Mouse (Mus musculus) T-helper 1 cell (primary cell): ENCODE measurements at regions not wholly inside any gene's neighbourhood (a gene's known extent, or its start where the extent isn't known, plus 50 kb on each side); places are given as distances from the start of the nearest gene placed in this dataset.

Source experiments
- in situ Hi-C: fragments of 300-600 bp; cut with MboI, MseI; formaldehyde crosslinking; loops from one replicate; pipeline ENCODE4 v1.15.1; 2025; ENCODE audit warnings: high pct_unique_total_duplicates

GRCm38 (mm10) chr4:148723208-148723607, 80.1 kb downstream of the Gm572 start:
- in situ Hi-C loops, result no loop called here

- in situ Hi-C loops, result no loop called here
These were observed 80.1 kb upstream of the Casz1 start for GRCm38 (mm10) chr4:148723934-148724719.

GRCm38 (mm10) chr4:148728800-148729199, 75.4 kb upstream of the Casz1 start:
- in situ Hi-C loops, result no loop called here

DNA sequence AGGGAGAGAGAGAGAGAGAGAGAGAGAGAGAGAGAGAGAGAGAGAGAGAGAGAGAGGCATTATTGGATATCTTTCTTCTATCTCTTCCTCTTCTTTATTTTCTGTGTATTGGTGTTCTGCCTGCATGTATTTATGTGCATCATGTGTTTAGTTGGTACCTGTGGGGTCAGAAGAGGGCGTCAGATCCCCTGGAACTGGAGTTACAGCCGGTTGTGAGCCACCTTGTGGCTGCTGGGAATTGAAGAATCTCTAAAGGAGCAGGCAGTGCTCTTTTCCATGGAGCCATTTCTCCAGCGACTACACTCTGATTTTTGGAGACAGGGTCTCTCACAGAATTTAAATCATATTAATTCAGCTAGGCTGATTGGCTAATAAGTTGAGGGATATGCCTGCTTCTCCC, 72.6 kb upstream of the Casz1 start:
- in situ Hi-C loops, result no loop called here

- in situ Hi-C loops, result no loop called here
These were observed 70.2 kb upstream of the Casz1 start for GRCm38 (mm10) chr4:148734061-148734460.

DNA sequence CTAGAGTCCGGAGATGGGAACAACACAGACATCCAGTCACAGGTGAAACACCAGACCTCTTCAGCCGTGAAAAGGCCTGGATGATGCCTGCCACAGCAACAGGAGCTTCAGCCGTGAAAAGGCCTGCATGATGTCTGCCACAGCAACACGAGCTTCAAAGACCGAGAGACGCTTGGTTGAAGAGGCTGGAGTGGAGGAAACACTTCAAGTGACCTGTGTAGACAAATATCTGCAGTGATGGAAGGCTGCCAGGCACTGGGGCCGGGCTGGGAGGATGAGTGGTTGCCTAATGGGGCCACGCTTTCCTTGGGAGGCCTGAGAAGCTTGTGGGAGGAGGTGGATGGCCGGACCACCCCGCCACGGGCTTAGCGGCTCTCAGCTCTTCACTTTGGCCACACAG, 69.7 kb upstream of the Casz1 start:
- in situ Hi-C loops, result no loop called here

DNA sequence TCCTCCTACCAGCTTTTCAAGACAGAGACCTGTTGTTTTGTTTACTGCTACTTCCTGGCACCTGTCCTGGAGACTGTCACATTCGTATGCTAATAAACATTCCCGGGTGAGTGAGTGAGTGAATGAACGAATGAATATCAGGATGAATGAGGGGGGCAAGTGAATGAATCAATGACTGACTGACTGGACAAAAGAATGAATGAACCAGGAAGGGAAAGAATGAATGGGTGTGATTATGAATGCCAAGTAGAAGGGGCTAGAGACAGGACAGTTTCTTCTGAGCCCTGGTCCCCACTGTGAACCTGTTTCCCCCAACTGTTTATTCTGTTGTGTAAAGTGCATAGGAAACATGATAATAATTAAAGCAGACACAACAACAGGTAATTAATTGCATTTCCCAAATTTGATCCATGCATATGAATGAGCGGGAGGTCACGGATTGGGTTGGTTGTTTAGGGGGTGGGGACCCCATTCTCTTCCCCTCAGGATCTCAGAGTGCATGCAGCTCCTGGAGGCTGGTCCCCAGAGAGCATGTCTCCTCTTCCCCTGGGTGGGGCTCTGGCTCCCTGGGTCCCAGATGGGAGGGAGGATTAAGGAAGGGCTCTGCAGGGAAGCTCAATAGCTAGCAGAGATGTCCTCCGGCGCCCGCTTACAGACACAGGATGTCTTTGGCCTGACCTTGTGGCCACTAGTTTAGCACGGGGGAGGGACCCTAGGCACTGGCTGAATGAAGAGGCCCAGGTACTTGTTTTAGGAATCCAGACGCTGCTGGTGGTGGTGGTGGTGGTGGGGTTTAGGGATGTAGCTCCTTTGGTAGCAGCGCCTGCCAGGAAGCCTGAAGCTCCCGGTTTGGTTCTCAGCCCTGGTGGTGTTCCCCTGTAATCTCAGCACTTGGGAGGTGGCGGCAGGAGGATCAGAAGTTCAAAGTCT, 65.4 kb upstream of the Casz1 start:
- in situ Hi-C loops, result no loop called here

DNA sequence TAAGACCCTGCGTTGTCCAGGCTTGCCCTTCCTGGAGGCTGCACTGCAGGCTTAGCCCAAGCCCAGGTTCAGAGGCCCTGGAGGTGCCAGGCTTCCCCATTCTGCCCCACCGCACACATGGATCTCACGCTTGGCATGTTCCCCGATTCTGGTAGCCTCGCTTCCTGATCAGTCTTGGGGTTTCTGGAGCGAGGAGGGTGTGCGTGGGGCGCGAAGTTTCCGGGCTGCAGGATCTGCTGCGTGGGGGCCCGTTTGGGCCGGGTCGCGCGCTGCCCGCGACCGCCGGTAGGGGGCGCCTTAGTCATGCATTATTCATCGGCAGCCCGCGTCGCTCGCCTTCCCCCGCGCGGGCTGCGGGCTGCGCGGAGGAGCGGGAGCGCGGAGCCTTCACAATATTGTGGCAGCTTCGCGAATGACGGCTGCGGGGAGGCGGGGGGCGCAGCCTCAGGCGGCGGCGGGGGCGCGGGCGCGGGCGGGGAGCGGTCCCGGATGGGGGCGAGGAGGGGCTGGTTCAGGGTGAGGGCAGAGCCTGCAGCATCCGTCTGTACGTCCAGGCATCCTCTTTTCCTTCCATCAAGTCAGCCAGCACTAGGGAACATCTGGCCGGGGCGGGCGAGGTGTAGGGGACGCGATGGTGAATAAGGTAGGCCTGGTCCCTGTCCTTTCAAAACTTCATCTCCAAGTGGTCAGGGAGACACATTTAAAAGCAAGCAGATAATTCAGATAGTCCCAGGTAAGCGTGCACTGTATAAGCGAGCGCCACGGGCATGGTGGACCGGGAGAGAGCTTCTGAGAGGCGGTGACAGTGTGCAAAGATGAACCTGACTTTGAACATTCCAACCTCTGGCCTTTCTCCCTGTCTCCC, 61.4 kb upstream of the Casz1 start:
- in situ Hi-C loops, result loop anchor here (10.0 kb wide), 1 partner anchor 642 kb away; no protein-coding TSS in a partner anchor

- in situ Hi-C loops, result loop anchor here (10.0 kb wide), 1 partner anchor 641 kb away; no protein-coding TSS in a partner anchor
These were observed 60.8 kb upstream of the Casz1 start for GRCm38 (mm10) chr4:148743414-148743844.

- in situ Hi-C loops, result loop anchor here (10.0 kb wide), 1 partner anchor 641 kb away; no protein-coding TSS in a partner anchor
These were observed 60.2 kb upstream of the Casz1 start for GRCm38 (mm10) chr4:148744053-148744452.

GRCm38 (mm10) chr4:148746460-148747314, 57.5 kb upstream of the Casz1 start:
- in situ Hi-C loops, result loop anchor here (10.0 kb wide), 1 partner anchor 638 kb away; no protein-coding TSS in a partner anchor

DNA sequence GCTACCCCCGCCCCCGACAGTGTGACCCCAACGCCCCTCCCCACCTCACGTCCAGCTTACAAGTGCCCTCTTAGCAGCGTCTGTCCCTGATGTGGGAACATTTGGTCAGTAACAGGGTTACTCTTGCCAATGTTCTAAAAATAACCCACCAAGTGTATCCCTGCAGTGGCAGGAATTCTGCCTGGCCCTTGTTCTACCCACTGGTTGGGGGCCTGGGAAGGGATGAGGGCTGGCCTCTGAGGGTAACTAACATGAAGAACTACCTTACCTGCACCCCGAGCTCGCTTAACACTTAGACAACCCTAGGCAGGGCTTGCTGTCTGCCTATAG, 56.9 kb upstream of the Casz1 start:
- in situ Hi-C loops, result loop anchor here (10.0 kb wide), 1 partner anchor 638 kb away; no protein-coding TSS in a partner anchor

- in situ Hi-C loops, result no loop called here
These were observed 54.2 kb upstream of the Casz1 start for GRCm38 (mm10) chr4:148750030-148750429.

- in situ Hi-C loops, result no loop called here
These were observed 52.6 kb upstream of the Casz1 start for GRCm38 (mm10) chr4:148751591-148751990.

- in situ Hi-C loops, result no loop called here
These were observed 51.7 kb upstream of the Casz1 start for GRCm38 (mm10) chr4:148752360-148753093.

GRCm38 (mm10) chr4:148753143-148753798, 51.0 kb upstream of the Casz1 start:
- in situ Hi-C loops, result no loop called here

GRCm38 (mm10) chr4:148753849-148754248, 50.4 kb upstream of the Casz1 start:
- in situ Hi-C loops, result no loop called here
